Mouse (Mus musculus): ENCODE results near the gene Ccl7. TPM values are rescaled to one million over a fixed set of nuclear protein-coding genes. Genes with fewer than 3 reads are reported as not detected.

The Ccl7 gene
- 9.5 TPM for polyA plus RNA-seq (2014; fragmentation: Illumina TruSeq; extraction: RNeasy Lipid Tissue Mini Kit (QIAGEN cat#74804); ENCODE audit: low read depth, low replicate concordance)

GRCm38 (mm10) chr11:82045471-82045870 lies at the start of gene Ccl7:
Gene Ccl7 (plus strand): TSS chr11:82045712.

GRCm38 (mm10) chr11:82035356-82035755 lies 10.2 kb upstream of the Ccl7 start, which contains the start of gene Ccl2:
Gene Ccl2 (plus strand): TSS chr11:82035571.

GRCm38 (mm10) chr11:82038535-82038934 lies 7.0 kb upstream of the Ccl7 start, which contains the start of gene Gm17268:
Gene Gm17268 (minus strand): TSS chr11:82038562.

DNA sequence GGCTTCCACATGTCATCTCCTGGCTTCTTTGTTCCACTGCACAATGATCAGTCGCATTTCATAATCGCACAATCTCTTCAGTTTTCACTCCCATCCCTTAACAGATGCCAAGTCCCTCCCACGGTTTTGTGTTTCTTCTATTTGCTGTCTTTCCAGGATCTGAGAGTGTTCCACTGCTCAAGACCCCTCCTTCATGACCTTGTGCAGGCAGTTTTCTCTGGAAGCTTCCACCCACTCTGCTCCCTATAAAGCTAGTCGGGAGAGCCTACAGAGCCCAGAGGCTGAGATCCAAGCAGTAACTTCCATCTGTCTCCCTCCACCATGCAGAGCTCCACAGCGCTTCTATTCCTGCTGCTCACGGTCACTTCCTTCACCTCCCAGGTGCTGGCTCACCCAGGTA lies 12.1 kb downstream of the Ccl7 start, which contains the start of gene Ccl11:
Ccl11 (plus strand) TSS at position 178 of the 400 bp plus-strand sequence.

Other genes starting within 250 kb of the Ccl7 start
- not detected for gene 5530401A14Rik, start 185.0 kb upstream of the Ccl7 start, polyA plus RNA-seq (2014; fragmentation: Illumina TruSeq; extraction: RNeasy Lipid Tissue Mini Kit (QIAGEN cat#74804); ENCODE audit: low read depth, low replicate concordance)
- gene Asic2, start 77.3 kb upstream of the Ccl7 start, polyA plus RNA-seq (2014; fragmentation: Illumina TruSeq; extraction: RNeasy Lipid Tissue Mini Kit (QIAGEN cat#74804); ENCODE audit: low read depth, low replicate concordance), result 2.2 TPM
- gene Ccl2, start 10.1 kb upstream of the Ccl7 start, polyA plus RNA-seq (2014; fragmentation: Illumina TruSeq; extraction: RNeasy Lipid Tissue Mini Kit (QIAGEN cat#74804); ENCODE audit: low read depth, low replicate concordance), result 21.1 TPM
- gene Gm17268, start 7.2 kb upstream of the Ccl7 start, polyA plus RNA-seq (2014; fragmentation: Illumina TruSeq; extraction: RNeasy Lipid Tissue Mini Kit (QIAGEN cat#74804); ENCODE audit: low read depth, low replicate concordance), result not detected
- 33.6 TPM for gene Ccl11, start 12.1 kb downstream of the Ccl7 start, polyA plus RNA-seq (2014; fragmentation: Illumina TruSeq; extraction: RNeasy Lipid Tissue Mini Kit (QIAGEN cat#74804); ENCODE audit: low read depth, low replicate concordance)
- 11.2 TPM for gene Ccl12, start 56.1 kb downstream of the Ccl7 start, polyA plus RNA-seq (2014; fragmentation: Illumina TruSeq; extraction: RNeasy Lipid Tissue Mini Kit (QIAGEN cat#74804); ENCODE audit: low read depth, low replicate concordance)
- 27.8 TPM for gene Ccl8, start 69.5 kb downstream of the Ccl7 start, polyA plus RNA-seq (2014; fragmentation: Illumina TruSeq; extraction: RNeasy Lipid Tissue Mini Kit (QIAGEN cat#74804); ENCODE audit: low read depth, low replicate concordance)